ENCODE assay signal across 8 mouse cellular contexts in the genomic region with DNA sequence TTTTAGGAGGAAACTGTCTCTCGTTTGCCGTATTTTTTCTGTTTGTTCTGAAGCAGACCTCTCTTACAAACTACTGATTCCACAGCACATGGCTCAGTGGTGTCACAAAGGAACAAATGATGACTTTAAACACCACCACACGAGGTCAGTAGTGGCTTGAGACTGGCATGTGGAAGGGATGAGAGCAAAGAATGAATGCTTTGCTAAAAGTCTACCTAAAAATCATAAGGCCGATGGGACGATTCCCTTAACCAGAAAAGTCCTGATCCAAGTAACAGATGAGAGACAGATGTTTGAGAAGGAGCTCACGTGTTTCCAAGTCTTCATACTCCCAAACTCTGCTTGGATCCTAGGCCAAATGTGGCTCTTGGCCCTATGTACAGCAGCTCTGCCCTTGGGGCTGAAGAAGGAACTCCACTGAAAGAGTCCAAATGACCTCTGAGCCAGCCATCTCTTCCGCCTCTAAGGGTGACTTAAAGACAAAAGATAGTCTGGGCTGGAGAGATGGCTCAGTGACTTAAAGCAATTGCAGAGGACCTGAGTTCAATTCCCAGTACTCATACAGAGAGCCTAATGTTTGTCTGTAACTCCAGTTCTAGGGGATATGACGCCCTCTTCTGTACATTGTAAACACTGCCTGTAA. TPM values are rescaled to one million over a fixed set of nuclear protein-coding genes. Genes with fewer than 3 reads are reported as not detected.
DNase-seq lines count a peak whose midpoint lies in the region; ATAC-seq and TF ChIP-seq lines count a peak whose summit lies in the region.

No protein-coding gene starts in this region.

- intact Hi-C loops in gastrocnemius, postnatal 36 days (cut with DNase I) = no loop called here

- no peaks in the 10 kb centered on the region for H3K9me3 ChIP-seq in CH12.LX (replicated peaks; ENCODE audit: low read length)
- no peaks in the 10 kb centered on the region for H3K9me3 ChIP-seq in forebrain, embryonic 10.5 days
- H3K9me3 ChIP-seq in limb, embryonic 15.5 days = no peaks in the 10 kb centered on the region
- H3K9me3 ChIP-seq in stomach, embryonic 16.5 days (replicated peaks; ENCODE audit: control insufficient read depth, low read length) = no peaks in the 10 kb centered on the region

- dilution Hi-C loops in CH12.LX (cut with MboI; ENCODE audit: extremely low pct_ligation_motif_present, extremely low pct_unique_long_range_greater_than_20kb, low sequenced_read_pairs) = no loop called here

- no peak for TF ChIP-seq EP300 in CH12.LX (IDR thresholded peaks at IDR 0.05; ENCODE audit: low read length)

- H3K79me2 ChIP-seq in CH12.LX (replicated peaks; ENCODE audit: control insufficient read depth, extremely low read depth, insufficient read depth, poor library complexity, severe bottlenecking) = peaks cover 38% of the 10 kb centered on the region

- peak; percentile 49 for TF ChIP-seq RAD21 in CH12.LX (IDR thresholded peaks at IDR 0.05; ENCODE audit: low read depth, low read length)

- peak overlapping the region; percentile 61 for H3K9ac ChIP-seq in CH12.LX (ENCODE audit: insufficient read depth, low read depth)
- H3K9ac ChIP-seq in limb, embryonic 15.5 days = no peak overlapping the region
- H3K9ac ChIP-seq in stomach, embryonic 16.5 days (ENCODE audit: low read length) = peak overlapping the region; percentile 53

- ATAC-seq in limb, embryonic 15.5 days (ENCODE audit: insufficient number of reproducible peaks, low FRiP score, low TSS enrichment, low read depth) = peak; percentile 35; the same call in 1 of the 2 replicates
- ATAC-seq in stomach, embryonic 16.5 days (ENCODE audit: insufficient read depth, low FRiP score) = peak; percentile 41; the same call in 1 of the 2 replicates

- H3K36me3 ChIP-seq in CH12.LX (replicated peaks in 1 of 2; ENCODE audit: control insufficient read depth in 1 of 2, insufficient read depth in 1 of 2, low read length in 1 of 2) = peaks cover 36 to 39% of the 10 kb centered on the region in 2 experiments
- peaks cover 38% of the 10 kb centered on the region for H3K36me3 ChIP-seq in forebrain, embryonic 10.5 days (replicated peaks)
- peaks cover 34% of the 10 kb centered on the region for H3K36me3 ChIP-seq in limb, embryonic 15.5 days
- peaks cover 18% of the 10 kb centered on the region for H3K36me3 ChIP-seq in stomach, embryonic 16.5 days (ENCODE audit: control insufficient read depth, insufficient read depth, low read length)

- no peak for TF ChIP-seq POLR2A in CH12.LX (IDR thresholded peaks at IDR 0.05; ENCODE audit: low read depth, low read length)

- peak; percentile 41 to 44; a peak in 3 of 4 replicates for TF ChIP-seq CTCF in CH12.LX (conservative IDR thresholded peaks at IDR 0.05 in 1 of 2, IDR thresholded peaks at IDR 0.05 in 1 of 2; ENCODE audit: low read depth in 2 of 2, low read length in 2 of 2)

- DNase-seq in gastrocnemius, adult 18-20 months (ENCODE audit: low spot score) = peak; percentile 17
- DNase-seq in gastrocnemius, postnatal 36 days = no peak
- peak; percentile 57 for DNase-seq in CH12.LX (ENCODE audit: extremely low read depth)
- no peak for DNase-seq in forebrain, embryonic 10.5 days (ENCODE audit: extremely low spot score, low spot score)
- DNase-seq in c-Kit-positive CD71-positive TER-119-positive erythroid progenitor cells, embryonic 14.5 days (ENCODE audit: low spot score) = no peak
- no peak for DNase-seq in layer of hippocampus, postnatal 25 days (ENCODE audit: extremely low spot score in 1 of 2, low spot score in 1 of 2)

- peaks cover 13 to 35% of the 10 kb centered on the region in 2 experiments for H3K4me1 ChIP-seq in CH12.LX (ENCODE audit: control insufficient read depth in 1 of 2, insufficient read depth in 2 of 2)
- H3K4me1 ChIP-seq in forebrain, embryonic 10.5 days = peaks cover 26% of the 10 kb centered on the region
- H3K4me1 ChIP-seq in limb, embryonic 15.5 days = peaks cover 28% of the 10 kb centered on the region
- peaks cover 17% of the 10 kb centered on the region for H3K4me1 ChIP-seq in stomach, embryonic 16.5 days (ENCODE audit: control insufficient read depth, insufficient read depth, low read length)

- H3K4me3 ChIP-seq in CH12.LX (replicated peaks in 1 of 3; ENCODE audit: low read depth in 2 of 3, low read length in 2 of 3, poor library complexity in 1 of 3) = peak overlapping the region in 1 of 3 experiments; percentile 98
- peak overlapping the region; percentile 88 for H3K4me3 ChIP-seq in forebrain, embryonic 10.5 days
- peak overlapping the region; percentile 60 for H3K4me3 ChIP-seq in limb, embryonic 15.5 days
- peak overlapping the region; percentile 79 for H3K4me3 ChIP-seq in stomach, embryonic 16.5 days (replicated peaks; ENCODE audit: low read length)

- WGBS in forebrain, embryonic 10.5 days = 36% methylated on average over 8 of the region's 8 CpGs
- whole genome bisulfite sequencing in limb, embryonic 15.5 days = 30% methylated on average over 8 of the region's 8 CpGs
- WGBS in stomach, embryonic 16.5 days = 32% methylated on average over 8 of the region's 8 CpGs

- in situ Hi-C loops in CH12.LX (cut with MboI; ENCODE audit: low pct_ligation_motif_present, low pct_unique_long_range_greater_than_20kb, low sequenced_read_pairs) = loop anchor here (25.0 kb wide), 1 partner anchor 276 kb away; no protein-coding TSS in a partner anchor

- peak overlapping the region; percentile 49 for H3K4me2 ChIP-seq in CH12.LX (ENCODE audit: insufficient read depth, low read depth, poor library complexity, severe bottlenecking)
- H3K4me2 ChIP-seq in limb, embryonic 15.5 days = peak overlapping the region; percentile 61
- peak overlapping the region; percentile 66 for H3K4me2 ChIP-seq in stomach, embryonic 16.5 days (ENCODE audit: low read depth, low read length)

- peak overlapping the region; percentile 75 for H3K27ac ChIP-seq in CH12.LX (ENCODE audit: insufficient read depth, low read depth)
- H3K27ac ChIP-seq in forebrain, embryonic 10.5 days = peak overlapping the region; percentile 95
- H3K27ac ChIP-seq in limb, embryonic 15.5 days = peak overlapping the region; percentile 88
- peak overlapping the region; percentile 21; the same call in 1 of the 2 replicates for H3K27ac ChIP-seq in stomach, embryonic 16.5 days (ENCODE audit: low read length)

- no peaks in the 10 kb centered on the region for H3K27me3 ChIP-seq in CH12.LX (replicated peaks)
- no peaks in the 10 kb centered on the region for H3K27me3 ChIP-seq in forebrain, embryonic 10.5 days (ENCODE audit: poor library complexity, severe bottlenecking)
- no peaks in the 10 kb centered on the region for H3K27me3 ChIP-seq in limb, embryonic 15.5 days
- H3K27me3 ChIP-seq in stomach, embryonic 16.5 days (ENCODE audit: control insufficient read depth, insufficient read depth, low read length) = no peaks in the 10 kb centered on the region

TF ChIP-seq in CH12.LX, 34 proteins besides CTCF, POLR2A, EP300 and RAD21 (continues in another document):
- TF ChIP-seq ETS1 (conservative IDR thresholded peaks at IDR 0.05; ENCODE audit: low read depth, low read length) = no peak
- no peak for TF ChIP-seq ZNF384 (IDR thresholded peaks at IDR 0.05; ENCODE audit: low read depth, low read length)
- no peak for TF ChIP-seq MAX (IDR thresholded peaks at IDR 0.05; ENCODE audit: low read length)
- TF ChIP-seq ZMIZ1 (IDR thresholded peaks at IDR 0.05; ENCODE audit: low read depth, low read length) = no peak
- TF ChIP-seq NELFE (IDR thresholded peaks at IDR 0.05; ENCODE audit: low read depth, low read length) = 0 out of 2 replicates have a peak, but pooled peaks have one; percentile 10
- peak; percentile 14; the same call in 1 of the 2 replicates for TF ChIP-seq SMC3 (IDR thresholded peaks at IDR 0.05; ENCODE audit: low read depth, low read length)
- TF ChIP-seq E2F4 (IDR thresholded peaks at IDR 0.05; ENCODE audit: insufficient replicate concordance, low read depth, low read length) = no peak
- no peak for TF ChIP-seq JUN (IDR thresholded peaks at IDR 0.05; ENCODE audit: insufficient read depth, low read depth, low read length)
- no peak for TF ChIP-seq SIN3A (IDR thresholded peaks at IDR 0.05; ENCODE audit: low read length)
- TF ChIP-seq MXI1 (IDR thresholded peaks at IDR 0.05; ENCODE audit: low read depth, low read length) = no peak
- peak; percentile 11; the same call in 1 of the 2 replicates for TF ChIP-seq TBP (conservative IDR thresholded peaks at IDR 0.05; ENCODE audit: low read depth, low read length)

RNA-seq across cellular contexts. Expression of a gene that starts 13.6 kb away (rescaled TPM):
- total RNA-seq in gastrocnemius, adult 18-20 months (2021) = under 1 TPM; 0.16 to 0.28 TPM
- under 1 TPM in 1 of 2 experiments, not detected in 1; 0.05 TPM for total RNA-seq in gastrocnemius, postnatal 36 days (2021)
- total RNA-seq in CH12.LX (2012; rRNA removed) = 0.04 TPM in 2 replicates
- total RNA-seq in CH12.LX (2014; rRNA removed) = not detected in 2 replicates
- polyA plus RNA-seq in CH12.LX (2012; ENCODE audit: insufficient read length, low read depth) = 0.11 and 0.13 TPM in 2 replicates
- polyA plus RNA-seq in forebrain, embryonic 10.5 days (2016; fragmentation: Nextera tagmentation; extraction: Ambion mirVana) = 16.2 and 17.9 TPM in 2 replicates
- 2.9 and 4.6 TPM in 2 replicates for polyA plus RNA-seq in limb, embryonic 15.5 days (2015; fragmentation: Nextera tagmentation; extraction: Ambion mirVana)
- 5.4 and 7.5 TPM in 2 replicates for polyA plus RNA-seq in stomach, embryonic 16.5 days (2015; fragmentation: Nextera tagmentation; extraction: Ambion mirVana)
- 100 to 1,000 TPM; 315 to 544 TPM for total RNA-seq in layer of hippocampus, postnatal 25 days (2021)

RNA-seq across cellular contexts. Expression of a gene that starts 47.8 kb away (rescaled TPM):
- 10 to 100 TPM; 31.3 to 34.4 TPM for total RNA-seq in gastrocnemius, adult 18-20 months (2021)
- 10 to 100 TPM; 24.1 to 25.5 TPM for total RNA-seq in gastrocnemius, postnatal 36 days (2021)
- total RNA-seq in CH12.LX (2012; rRNA removed) (11.9 and 12.9 TPM in 2 replicates), CH12.LX (2014; rRNA removed) (10.7 and 11.4 TPM in 2 replicates)
- 13.6 and 18.4 TPM in 2 replicates for polyA plus RNA-seq in CH12.LX (2012; ENCODE audit: insufficient read length, low read depth)
- polyA plus RNA-seq in forebrain, embryonic 10.5 days (2016; fragmentation: Nextera tagmentation; extraction: Ambion mirVana) = 12.8 and 13.6 TPM in 2 replicates
- polyA plus RNA-seq in limb, embryonic 15.5 days (2015; fragmentation: Nextera tagmentation; extraction: Ambion mirVana) = 14.3 and 15.3 TPM in 2 replicates
- 12.5 and 13.2 TPM in 2 replicates for polyA plus RNA-seq in stomach, embryonic 16.5 days (2015; fragmentation: Nextera tagmentation; extraction: Ambion mirVana)
- total RNA-seq in layer of hippocampus, postnatal 25 days (2021) = 10 to 100 TPM; 87.2 to 87.6 TPM

RNA-seq across cellular contexts. Expression of a gene that starts 55.5 kb away (rescaled TPM):
- total RNA-seq in gastrocnemius, adult 18-20 months (2021) = 1 to 10 TPM; 5.7 to 6.0 TPM
- total RNA-seq in gastrocnemius, postnatal 36 days (2021) = 1 to 10 TPM; 4.9 to 8.2 TPM
- total RNA-seq in CH12.LX (2012; rRNA removed) = 0.04 TPM in 1 of 2 replicates, not detected in the other
- 0.30 TPM in 1 of 2 replicates, not detected in the other for total RNA-seq in CH12.LX (2014; rRNA removed)
- polyA plus RNA-seq in CH12.LX (2012; ENCODE audit: insufficient read length, low read depth) = 0.27 TPM in 1 of 2 replicates, not detected in the other
- polyA plus RNA-seq in forebrain, embryonic 10.5 days (2016; fragmentation: Nextera tagmentation; extraction: Ambion mirVana) = 1.9 and 2.0 TPM in 2 replicates
- polyA plus RNA-seq in limb, embryonic 15.5 days (2015; fragmentation: Nextera tagmentation; extraction: Ambion mirVana) = 3.8 and 5.4 TPM in 2 replicates
- 6.3 and 7.0 TPM in 2 replicates for polyA plus RNA-seq in stomach, embryonic 16.5 days (2015; fragmentation: Nextera tagmentation; extraction: Ambion mirVana)
- 1 to 10 TPM; 1.3 to 2.7 TPM for total RNA-seq in layer of hippocampus, postnatal 25 days (2021)

Comparison
In these comparisons a context has a peak if more than half of its experiments do, and no peak if none do; other contexts are left out.
1. DNase-seq: peak in gastrocnemius, adult 18-20 months (single experiment) and CH12.LX (single experiment); none in gastrocnemius, postnatal 36 days (0 of 2), forebrain, embryonic 10.5 days (single experiment), c-Kit-positive CD71-positive TER-119-positive erythroid progenitor cells, embryonic 14.5 days (single experiment) and layer of hippocampus, postnatal 25 days (0 of 2).
2. H3K27ac ChIP-seq: peak in every context shown above with its lines; median percentile 95 in forebrain, embryonic 10.5 days; 88 in limb, embryonic 15.5 days; 75 in CH12.LX; 21 in stomach, embryonic 16.5 days.
3. RNA of a gene that starts 13.6 kb away (total RNA-seq): 315 to 544 TPM in layer of hippocampus, postnatal 25 days; 0.16 to 0.28 TPM in gastrocnemius, adult 18-20 months, 0.05 TPM in gastrocnemius, postnatal 36 days and 0.04 TPM in CH12.LX; every median in the first group is over 100 times any median in the second.
4. Peak in every context shown above with its lines, with median percentiles within 50 percentile points of each other: H3K4me2 ChIP-seq.